Mouse (Mus musculus) urinary bladder, postnatal 14 days (tissue): Measurements from ENCODE around the gene Lyrm2.

ENCODE experiments used
- DNase-seq: peaks from one replicate; pipeline ENCODE4 v3.0.0; 2021; ENCODE audit warnings: low spot score

Gene Lyrm2

GRCm38 (mm10) chr4:32799966-32800576, at the start of gene Lyrm2:
Gene Lyrm2, plus strand, starts transcription at chr4:32800253.
- DNase-seq = peak; percentile 75

GRCm38 (mm10) chr4:32750711-32751110, 49.3 kb upstream of the Lyrm2 start:
- DNase-seq = no peak

- DNase-seq = no peak
Measured at GRCm38 (mm10) chr4:32757430-32757829, 42.6 kb upstream of the Lyrm2 start.

- DNase-seq = no peak
Measured at GRCm38 (mm10) chr4:32767471-32767870, 32.6 kb upstream of the Lyrm2 start.

- DNase-seq = no peak
Measured at GRCm38 (mm10) chr4:32768046-32768445, 32.0 kb upstream of the Lyrm2 start.

- no peak for DNase-seq
Measured at GRCm38 (mm10) chr4:32770284-32770810, 29.7 kb upstream of the Lyrm2 start.

- no peak for DNase-seq
Measured at GRCm38 (mm10) chr4:32779996-32780395, 20.1 kb upstream of the Lyrm2 start.

GRCm38 (mm10) chr4:32787110-32787509, 12.9 kb upstream of the Lyrm2 start:
- DNase-seq = no peak

GRCm38 (mm10) chr4:32789020-32789419, 11.0 kb upstream of the Lyrm2 start:
- no peak for DNase-seq

- DNase-seq = no peak
Measured at GRCm38 (mm10) chr4:32798976-32799375, 1.1 kb upstream of the Lyrm2 start.

- no peak for DNase-seq
Measured at GRCm38 (mm10) chr4:32800577-32801170, 621 bp downstream of the Lyrm2 start.

- no peak for DNase-seq
Measured at GRCm38 (mm10) chr4:32817478-32817877, 17.4 kb downstream of the Lyrm2 start.

GRCm38 (mm10) chr4:32820676-32821075, 20.6 kb downstream of the Lyrm2 start:
- DNase-seq = no peak

GRCm38 (mm10) chr4:32824254-32824653, 24.2 kb downstream of the Lyrm2 start:
- no peak for DNase-seq

- peak; percentile 25 for DNase-seq
Measured at GRCm38 (mm10) chr4:32826925-32827324, 26.9 kb downstream of the Lyrm2 start.

- no peak for DNase-seq
Measured at GRCm38 (mm10) chr4:32828385-32829077, 28.5 kb downstream of the Lyrm2 start.

- no peak for DNase-seq
Measured at GRCm38 (mm10) chr4:32829316-32829715, 29.3 kb downstream of the Lyrm2 start.

GRCm38 (mm10) chr4:32833494-32834282, 33.6 kb downstream of the Lyrm2 start:
- no peak for DNase-seq

- DNase-seq = no peak
Measured at GRCm38 (mm10) chr4:32834541-32834940, 34.5 kb downstream of the Lyrm2 start.

GRCm38 (mm10) chr4:32836071-32836470, 36.0 kb downstream of the Lyrm2 start:
- no peak for DNase-seq

GRCm38 (mm10) chr4:32838401-32838800, 38.3 kb downstream of the Lyrm2 start:
- no peak for DNase-seq
